Mouse (Mus musculus) stomach, postnatal 0 days (tissue): ENCODE measurements around the gene Fcgr2b. TPM values are rescaled to one million over a fixed set of nuclear protein-coding genes. Genes with fewer than 3 reads are reported as not detected.

Experiments used
- ATAC-seq: fragments of 200-750 bp; cut with Nextera tagmentation; 2 replicates; pipeline ENCODE4 v1.8.0; 2017; ENCODE audit not compliant: low FRiP score, low TSS enrichment
- DNase-seq: peaks from one replicate; pipeline ENCODE4 v3.0.0-alpha.2; 2016; ENCODE audit warnings: low spot score
- H3K27ac ChIP-seq: fragments of 300-500 bp; sonication (generic); replicated peaks from 2 replicates; pipeline ENCODE4 v1.5.1; 2014; ENCODE audit warnings: mild to moderate bottlenecking, control low read depth
- H3K27me3 ChIP-seq: fragments of 300-500 bp; sonication (generic); 2 replicates; pipeline ENCODE4 v1.6.1; 2014; ENCODE audit warnings: low read length; ENCODE audit not compliant: control insufficient read depth, insufficient read depth
- H3K36me3 ChIP-seq: fragments of 300-500 bp; sonication (generic); 2 replicates; pipeline ENCODE4 v1.6.1; 2014; ENCODE audit warnings: low read length, mixed read lengths; ENCODE audit not compliant: control insufficient read depth, insufficient read depth
- H3K4me1 ChIP-seq: fragments of 300-500 bp; sonication (generic); replicated peaks from 2 replicates; pipeline ENCODE4 v1.6.1; 2014; ENCODE audit warnings: antibody characterized with exemption; ENCODE audit not compliant: control insufficient read depth, insufficient read depth
- H3K4me2 ChIP-seq: fragments of 300-500 bp; sonication (generic); replicated peaks from 2 replicates; pipeline ENCODE4 v1.6.1; 2014; ENCODE audit warnings: low read depth, mild to moderate bottlenecking, control low read depth, moderate library complexity
- H3K4me3 ChIP-seq: fragments of 300-500 bp; sonication (generic); 2 replicates; pipeline ENCODE4 v1.5.1; 2014; ENCODE audit warnings: low read depth, low read length, control low read depth
- H3K9ac ChIP-seq: fragments of 300-500 bp; sonication (generic); 2 replicates; pipeline ENCODE4 v1.6.1; 2014; ENCODE audit warnings: mild to moderate bottlenecking, low read length, control low read depth, mixed read lengths
- H3K9me3 ChIP-seq: fragments of 300-500 bp; sonication (generic); 2 replicates; pipeline ENCODE4 v1.6.1; 2016; ENCODE audit warnings: low read length; ENCODE audit not compliant: control insufficient read depth
- CTCF ChIP-seq: IDR thresholded peaks from 2 replicates; pipeline ENCODE4 v1.5.1; 2016; ENCODE audit warnings: antibody characterized with exemption, low read depth, mild to moderate bottlenecking, moderate library complexity
- EP300 ChIP-seq: optimal IDR thresholded peaks from 2 replicates; pipeline ENCODE3; 2016; ENCODE audit warnings: antibody characterized with exemption
- WGBS: fragments of 180-500 bp; shearing (Covaris S2); extraction: QIAGEN DNeasy Blood & Tissue Kit; methylation state at CpG from one replicate; pipeline ENCODE4 v1.1.7; 2014; 5-methylcytosine and 5-hydroxymethylcytosine counted together
- polyA plus RNA-seq: library from polyadenylated mRNA; unstranded; fragments of >200 nt; fragmentation: Nextera tagmentation; extraction: Ambion mirVana; gene quantifications from 2 replicates; pipeline ENCODE4 v1.2.1, GENCODE M21; 2015

Gene Fcgr2b
- polyA plus RNA-seq, 1 experiment from 2014 or later, result 5.6 TPM

DNA sequence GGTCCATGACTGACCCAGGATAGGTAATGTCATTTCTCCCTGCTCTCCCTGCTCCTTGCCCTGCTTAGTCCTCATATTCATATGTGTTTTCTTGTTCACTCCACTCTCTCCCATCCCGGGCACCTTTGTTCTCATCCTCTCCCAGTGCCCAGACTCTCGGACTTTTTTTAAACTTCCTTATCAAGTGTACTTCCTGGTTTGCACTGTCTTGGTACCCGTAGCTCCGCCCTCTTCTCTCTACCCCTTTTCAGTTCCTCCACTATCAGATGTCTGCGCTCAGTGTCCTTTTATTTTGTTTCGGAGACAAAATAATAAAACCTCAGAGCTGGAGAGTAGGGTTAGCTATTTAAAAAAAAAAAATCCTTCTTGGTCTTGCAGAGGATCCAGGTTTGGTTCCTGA is 51.9 kb downstream of the Fcgr2b start:
- Histone ChIP-seq H3K4me2 (no peak overlapping the region), H3K4me3 (no peak overlapping the region), H3K9ac (no peak overlapping the region), H3K27me3 (no peaks in the 10 kb centered on the region), H3K36me3 (no peaks in the 10 kb centered on the region), H3K4me1 (no peaks in the 10 kb centered on the region), H3K27ac (no peak overlapping the region), H3K9me3 (no peaks in the 10 kb centered on the region)
- no peak for DNase-seq
- 65% methylated on average over 6 of the region's 6 CpGs for whole genome bisulfite sequencing
- no peak; the same call in 1 of the 2 replicates for ATAC-seq
- TF ChIP-seq EP300 (no peak), CTCF (no peak)

DNA sequence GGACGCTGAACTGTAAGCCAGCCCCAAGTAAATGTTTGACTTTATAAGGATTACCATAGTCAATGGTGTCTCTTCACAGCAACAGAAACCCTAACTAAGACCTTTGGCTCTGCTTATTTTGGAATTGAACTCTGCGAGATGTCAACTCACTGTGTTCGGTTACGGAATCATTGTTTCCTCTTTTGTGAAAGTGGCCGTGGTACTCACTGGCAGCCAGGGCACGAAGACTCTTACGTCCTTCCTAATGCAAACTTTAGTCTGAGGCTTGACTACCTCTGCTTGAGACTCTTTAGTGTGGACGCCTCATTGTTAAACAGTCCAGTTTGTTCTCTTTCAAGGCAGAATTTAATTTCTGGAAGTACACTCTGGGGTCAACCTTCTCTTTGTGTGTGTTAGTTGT is 57.0 kb downstream of the Fcgr2b start:
- Histone ChIP-seq H3K27ac (no peak overlapping the region), H3K27me3 (no peaks in the 10 kb centered on the region), H3K36me3 (no peaks in the 10 kb centered on the region), H3K4me2 (no peak overlapping the region), H3K9me3 (no peaks in the 10 kb centered on the region), H3K9ac (no peak overlapping the region), H3K4me3 (no peak overlapping the region), H3K4me1 (no peaks in the 10 kb centered on the region)
- 87% methylated on average over 8 of the region's 8 CpGs for WGBS
- ATAC-seq (no peak), DNase-seq (no peak)
- no peak for TF ChIP-seq CTCF
- TF ChIP-seq EP300, result no peak

DNA sequence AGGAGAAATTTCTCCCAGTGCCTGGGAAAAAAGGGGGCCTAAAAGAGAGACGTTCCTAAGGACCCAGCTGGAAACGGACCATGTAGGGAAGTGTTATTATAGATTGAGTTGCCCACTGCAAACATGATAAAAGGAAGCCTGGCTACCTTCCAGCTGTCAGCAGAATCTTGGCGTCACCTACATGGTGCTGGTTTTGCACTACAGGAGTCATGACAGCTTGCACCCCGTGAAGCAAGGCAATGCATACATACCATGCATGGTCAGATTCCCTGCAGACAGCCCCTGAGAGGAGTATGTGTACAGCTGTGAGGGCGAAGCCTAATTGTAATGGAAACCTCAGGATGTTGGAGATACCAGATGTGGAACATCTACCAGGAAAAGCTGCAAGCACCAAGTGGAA is 60.7 kb downstream of the Fcgr2b start:
- Histone ChIP-seq H3K4me3 (no peak overlapping the region), H3K4me2 (no peak overlapping the region), H3K9ac (no peak overlapping the region), H3K4me1 (no peaks in the 10 kb centered on the region), H3K36me3 (no peaks in the 10 kb centered on the region), H3K27me3 (no peaks in the 10 kb centered on the region), H3K9me3 (no peaks in the 10 kb centered on the region), H3K27ac (no peak overlapping the region)
- TF ChIP-seq EP300 (no peak), CTCF (no peak)
- no peak for DNase-seq
- WGBS, result 53% methylated on average over 5 of the region's 5 CpGs
- ATAC-seq, result no peak

DNA sequence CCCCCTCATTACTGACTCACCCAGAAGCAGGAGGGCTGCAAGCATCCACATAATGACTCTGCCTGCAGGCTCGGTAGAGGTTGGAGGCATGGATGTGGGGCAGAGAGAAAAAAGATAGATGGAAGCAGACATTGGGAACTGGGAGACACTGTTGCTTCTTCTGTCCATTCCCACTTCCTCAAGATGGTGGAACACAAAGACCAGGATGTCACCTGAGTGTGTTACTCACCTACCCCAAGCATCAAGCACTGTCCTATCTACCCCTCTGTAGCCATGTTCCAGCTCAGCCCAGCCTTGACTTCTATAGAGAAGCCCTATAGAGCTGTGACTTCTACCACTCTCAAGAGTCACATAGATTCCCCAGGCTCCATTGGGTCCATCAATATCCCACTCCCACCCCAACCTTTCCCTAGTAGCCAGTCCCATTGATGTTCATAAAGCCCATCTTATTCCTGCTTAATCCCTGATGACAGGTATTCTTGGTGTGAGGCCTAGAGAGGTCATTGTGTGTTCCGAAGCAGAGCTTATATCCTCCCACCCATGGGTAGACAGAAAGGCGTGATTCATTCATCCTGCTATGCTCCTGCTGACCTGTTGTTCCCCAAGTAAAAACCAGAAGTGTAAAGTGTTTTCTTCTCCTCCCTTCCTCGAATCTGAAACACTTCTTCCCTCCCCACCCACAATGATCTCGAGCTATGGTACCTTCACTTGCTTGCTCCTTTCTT is 63.3 kb downstream of the Fcgr2b start, which contains the start of gene Fcrlb:
Gene Fcrlb, minus strand, starts transcription at position 51 of the 725 bp plus-strand sequence.
- TF ChIP-seq EP300 (no peak), CTCF (no peak)
- Histone ChIP-seq H3K4me3 (no peak within 1 kb of the TSS), H3K9me3 (no peaks in the 10 kb centered on the region), H3K4me1 (no peaks in the 10 kb centered on the region), H3K36me3 (no peaks in the 10 kb centered on the region), H3K27me3 (0 out of 2 replicates have a peak, but pooled peaks cover 3% of the 10 kb centered on the region), H3K9ac (no peak within 1 kb of the TSS), H3K4me2 (no peak within 1 kb of the TSS), H3K27ac (no peak within 1 kb of the TSS)
- DNase-seq (no peak), ATAC-seq (no peak)
- 61% methylated on average over 5 of the region's 5 CpGs for WGBS

DNA sequence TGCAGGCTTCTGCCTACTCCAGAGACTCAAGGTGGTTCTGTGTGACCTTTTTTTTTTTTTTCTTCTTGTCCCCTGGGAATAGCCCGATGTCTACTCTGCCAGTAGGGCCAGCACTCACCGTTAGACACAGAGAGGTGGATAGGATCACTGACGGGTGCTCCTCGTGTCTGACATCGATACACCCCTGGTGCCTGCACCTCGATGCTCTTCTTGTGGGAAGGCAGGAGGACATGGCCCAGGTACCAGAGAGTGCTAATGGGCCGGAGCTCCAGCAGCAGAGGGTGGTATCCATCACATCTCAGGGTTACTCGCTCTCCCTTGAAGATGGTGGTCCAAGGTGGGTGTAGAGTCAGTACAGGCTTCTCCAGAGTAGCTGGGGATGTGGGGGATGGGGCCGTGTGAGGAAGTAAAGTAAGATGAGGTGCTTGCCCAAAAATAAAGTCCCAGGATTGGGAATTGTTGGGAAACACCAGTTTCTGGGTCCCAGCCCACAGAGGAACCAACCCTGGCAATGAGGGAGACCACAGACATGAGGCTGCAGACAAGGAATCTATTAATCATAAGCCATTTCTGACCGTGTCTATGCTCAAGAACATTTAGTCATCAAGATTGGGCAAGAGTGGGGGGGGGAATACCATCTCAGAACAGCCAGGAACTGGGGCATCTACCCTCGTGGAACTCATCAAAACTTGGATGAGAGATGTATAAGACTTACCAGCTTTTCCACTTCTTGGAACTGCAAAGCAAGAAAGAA is 64.3 kb downstream of the Fcgr2b start:
- no peak for ATAC-seq
- H3K27me3 ChIP-seq, result peaks cover 5% of the 10 kb centered on the region; the same call in 1 of the 2 replicates
- no peak overlapping the region for H3K4me3 ChIP-seq
- no peak overlapping the region for H3K9ac ChIP-seq
- H3K4me1 ChIP-seq, result 0 out of 2 replicates have a peak, but pooled peaks cover 3% of the 10 kb centered on the region
- no peaks in the 10 kb centered on the region for H3K36me3 ChIP-seq
- H3K27ac ChIP-seq, result no peak overlapping the region
- 73% methylated on average over 11 of the region's 11 CpGs for WGBS
- no peaks in the 10 kb centered on the region for H3K9me3 ChIP-seq
- DNase-seq, result no peak
- no peak overlapping the region for H3K4me2 ChIP-seq
- TF ChIP-seq EP300 (no peak), CTCF (no peak)

Other genes starting within 250 kb of the Fcgr2b start
- 5.6 and 6.2 TPM in 2 replicates for gene Atf6, start 108.8 kb downstream of the Fcgr2b start, polyA plus RNA-seq
- 0.67 and 1.4 TPM in 2 replicates for gene Gm26620, start 91.5 kb downstream of the Fcgr2b start, polyA plus RNA-seq
- 23.8 and 23.9 TPM in 2 replicates for gene Dusp12, start 91.0 kb downstream of the Fcgr2b start, polyA plus RNA-seq
- 0.10 and 0.12 TPM in 2 replicates for gene Fcrlb, start 63.6 kb downstream of the Fcgr2b start, polyA plus RNA-seq
- gene Fcrla, start 49.0 kb downstream of the Fcgr2b start, polyA plus RNA-seq, result 0.29 and 0.38 TPM in 2 replicates
- 1.1 and 1.2 TPM in 2 replicates for gene Fcgr4, start 42.4 kb upstream of the Fcgr2b start, polyA plus RNA-seq
- gene Fcgr3, start 88.4 kb upstream of the Fcgr2b start, polyA plus RNA-seq, result 17.9 and 21.0 TPM in 2 replicates
- 3.7 and 4.0 TPM in 2 replicates for gene Cfap126, start 137.4 kb upstream of the Fcgr2b start, polyA plus RNA-seq
- 238 and 277 TPM in 2 replicates for gene Sdhc, start 174.1 kb upstream of the Fcgr2b start, polyA plus RNA-seq
- gene Mpz, start 174.2 kb upstream of the Fcgr2b start, polyA plus RNA-seq, result 1.5 and 2.7 TPM in 2 replicates
- gene Pcp4l1, start 219.7 kb upstream of the Fcgr2b start, polyA plus RNA-seq, result 42.2 and 44.5 TPM in 2 replicates
- 0.19 and 0.25 TPM in 2 replicates for gene Nr1i3, start 237.4 kb upstream of the Fcgr2b start, polyA plus RNA-seq
- gene Tomm40l, start 246.0 kb upstream of the Fcgr2b start, polyA plus RNA-seq, result 19.6 and 20.5 TPM in 2 replicates
- 26.3 and 49.4 TPM in 2 replicates for gene Apoa2, start 248.5 kb upstream of the Fcgr2b start, polyA plus RNA-seq